Mouse (Mus musculus): ENCODE data around the gene Tmem151a.

GRCm38 (mm10) chr19:5023621-5024479 is 61.5 kb downstream of the Tmem151a start, which contains the start of gene Slc29a2:
- TF ChIP-seq CTCF (IDR thresholded peaks at IDR 0.05; ENCODE audit: low read depth) (peak; percentile 27; the same call in 1 of the 2 replicates), EP300 (optimal IDR thresholded peaks at IDR 0.05) (no peak)

All from stomach, postnatal 0 days (tissue).